8 mouse cellular contexts compared by ENCODE assay signal in genomic region chr6:57702743-57703499, GRCm38 (mm10). TPM values are rescaled to one million over a fixed set of nuclear protein-coding genes. Genes with fewer than 3 reads are reported as not detected.
DNase-seq lines count a peak whose midpoint lies in the region; ATAC-seq lines count a peak whose summit lies in the region.

No protein-coding gene starts in this region.

- ATAC-seq in megakaryocyte progenitor cell, adult 5-6 weeks (replicated peaks; ENCODE audit: poor library complexity) = peak; percentile 89

- DNase-seq in adipocyte (ENCODE audit: low spot score) = peak; percentile 97
- peak; percentile 99 for DNase-seq in embryo, embryonic 10 days (ENCODE audit: low spot score)
- peak; percentile 93 for DNase-seq in gastrocnemius, postnatal 10 days
- peak; percentile 97 for DNase-seq in induced T-regulatory cell, adult 2 months (ENCODE audit: low read depth)
- peak; percentile 89 to 96 for DNase-seq in left cerebral cortex, adult 9 months (ENCODE audit: low spot score in 2 of 2)
- peak; percentile 94 for DNase-seq in right cerebral cortex, postnatal 14 days
- DNase-seq in urinary bladder, postnatal 36 days (ENCODE audit: low spot score in 2 of 2) = peak; percentile 95 to 97

RNA-seq across cellular contexts. Expression of gene Lancl2, which starts 0.6 kb away (rescaled TPM):
- 10 to 100 TPM; 15.1 to 15.8 TPM for total RNA-seq in gastrocnemius, postnatal 10 days (2021)
- total RNA-seq in megakaryocyte progenitor cell, adult 5-6 weeks (2015) = 30.8 and 41.8 TPM in 2 replicates
- 39.5 and 43.0 TPM in 2 replicates for total RNA-seq in megakaryocyte progenitor cell, adult 5-6 weeks (2017)

RNA-seq across cellular contexts. Expression of gene Pyurf, which starts 11.0 kb away (rescaled TPM):
- total RNA-seq in gastrocnemius, postnatal 10 days (2021) = 10 to 100 TPM; 12.4 to 13.0 TPM
- total RNA-seq in megakaryocyte progenitor cell, adult 5-6 weeks (2015) = 7.3 and 8.8 TPM in 2 replicates
- total RNA-seq in megakaryocyte progenitor cell, adult 5-6 weeks (2017) = 13.1 and 15.8 TPM in 2 replicates

Comparison
In these comparisons a context has a peak if more than half of its experiments do, and no peak if none do; other contexts are left out.
1. Peak in every context shown above with its lines: DNase-seq and ATAC-seq.